Mouse (Mus musculus) cortical plate, adult 2 months (tissue): Measurements from ENCODE around the gene Caprin1. TPM values are rescaled to one million over a fixed set of nuclear protein-coding genes. Genes with fewer than 3 reads are reported as not detected.

Experiments used
- H3K27ac ChIP-seq: fragments of 200-500 bp; 2 replicates; pipeline ENCODE4 v1.5.1; 2012; ENCODE audit warnings: low read length, control low read depth, inconsistent platforms; ENCODE audit not compliant: insufficient read depth
- H3K4me1 ChIP-seq: fragments of 200-500 bp; 2 replicates; pipeline ENCODE4 v1.6.1; 2011; ENCODE audit warnings: low read length; ENCODE audit not compliant: control insufficient read depth, insufficient read depth
- H3K4me3 ChIP-seq: fragments of 200-500 bp; 2 replicates; pipeline ENCODE4 v1.5.1; 2011; ENCODE audit warnings: mild to moderate bottlenecking, low read length, control low read depth; ENCODE audit not compliant: insufficient read depth
- CTCF ChIP-seq: fragments of 200-500 bp; IDR thresholded peaks from 2 replicates; pipeline ENCODE4 v1.5.1; 2011; ENCODE audit warnings: mild to moderate bottlenecking, control low read depth, low read length; ENCODE audit not compliant: insufficient read depth; ENCODE audit errors: extremely low read depth
- POLR2A ChIP-seq: fragments of 200-500 bp; IDR thresholded peaks from 2 replicates; pipeline ENCODE4 v1.6.1; 2011; ENCODE audit warnings: mild to moderate bottlenecking, low read length, control low read depth; ENCODE audit not compliant: insufficient read depth; ENCODE audit errors: extremely low read depth
- polyA plus RNA-seq: library from polyadenylated mRNA; depleted of rRNA; stranded (reverse); fragments of >200 nt; gene quantifications from 2 replicates; pipeline ENCODE4 v1.2.3, GENCODE M21; 2012; rRNA removed

Caprin1 gene
- polyA plus RNA-seq, 1 experiment: 143 TPM

- Histone ChIP-seq H3K4me1 (no peaks in the 10 kb centered on the region), H3K27ac (no peak overlapping the region), H3K4me3 (no peak overlapping the region)
- TF ChIP-seq CTCF: peak; percentile 92
- no peak for TF ChIP-seq POLR2A
Measured at GRCm38 (mm10) chr2:103718594-103719291, 78.7 kb downstream of the Caprin1 start.

GRCm38 (mm10) chr2:103714412-103714811 lies 83.0 kb downstream of the Caprin1 start:
- Histone ChIP-seq H3K4me3 (no peak overlapping the region), H3K27ac (no peak overlapping the region), H3K4me1 (no peaks in the 10 kb centered on the region)
- TF ChIP-seq CTCF: no peak
- TF ChIP-seq POLR2A: no peak

- Histone ChIP-seq H3K4me3 (no peak overlapping the region), H3K27ac (no peak overlapping the region), H3K4me1 (no peaks in the 10 kb centered on the region)
- TF ChIP-seq POLR2A: no peak
- TF ChIP-seq CTCF: no peak
Measured at GRCm38 (mm10) chr2:103713831-103714230, 83.6 kb downstream of the Caprin1 start.

Other genes with a start within 250 kb of the Caprin1 start
- gene Abtb2, start 231.3 kb downstream of the Caprin1 start, polyA plus RNA-seq: 10.8 and 11.9 TPM in 2 replicates
- gene Nat10, start 36.4 kb downstream of the Caprin1 start, polyA plus RNA-seq: 45.3 and 46.7 TPM in 2 replicates
- 22.7 and 29.2 TPM in 2 replicates for gene Lmo2, start 160.3 kb upstream of the Caprin1 start, polyA plus RNA-seq
- 55.0 and 55.4 TPM in 2 replicates for gene Fbxo3, start 230.1 kb upstream of the Caprin1 start, polyA plus RNA-seq
- not detected in 2 replicates for gene 4931422A03Rik, start 230.7 kb upstream of the Caprin1 start, polyA plus RNA-seq